Mouse (Mus musculus) heart, postnatal 36 days (tissue): ENCODE data around the gene Thbd. TPM values are rescaled to one million over a fixed set of nuclear protein-coding genes. Genes with fewer than 3 reads are reported as not detected.

Experiments
- DNase-seq, 2 experiments: peaks; one replicate each; pipeline ENCODE4 v3.0.0; 2021 to 2022
- intact Hi-C: fragments of 180-260 bp; cut with DNase I; formaldehyde crosslinking; loops from one replicate; pipeline ENCODE4 v1.15.1; 2025
- total RNA-seq, 2 experiments: library from RNA; stranded (reverse); gene quantifications; 2 replicates each; pipeline ENCODE4 v1.2.3; 2021

Thbd gene
- total RNA-seq, 2 experiments from 2014 or later, result 38.4 to 51.7 TPM

- peak; percentile 68 to 72 for DNase-seq
Measured at GRCm38 (mm10) chr2:148395131-148396051, 12.6 kb downstream of the Thbd start, which contains the start of gene Sstr4. TSS of gene Sstr4 (plus strand) at chr2:148395344.

GRCm38 (mm10) chr2:148393846-148394245 lies 14.1 kb downstream of the Thbd start:
- no peak for DNase-seq
- intact Hi-C loops, result loop anchor here (10.0 kb wide), 1 partner anchor 589 kb away; no protein-coding TSS in a partner anchor

More at GRCm38 (mm10) chr2:148395131-148396051, 12.6 kb downstream of the Thbd start, which contains the start of gene Sstr4:
- intact Hi-C loops, result loop anchor here (5.0 to 10.0 kb wide), 2 partner anchors 118 to 591 kb away; no protein-coding TSS in a partner anchor

DNA sequence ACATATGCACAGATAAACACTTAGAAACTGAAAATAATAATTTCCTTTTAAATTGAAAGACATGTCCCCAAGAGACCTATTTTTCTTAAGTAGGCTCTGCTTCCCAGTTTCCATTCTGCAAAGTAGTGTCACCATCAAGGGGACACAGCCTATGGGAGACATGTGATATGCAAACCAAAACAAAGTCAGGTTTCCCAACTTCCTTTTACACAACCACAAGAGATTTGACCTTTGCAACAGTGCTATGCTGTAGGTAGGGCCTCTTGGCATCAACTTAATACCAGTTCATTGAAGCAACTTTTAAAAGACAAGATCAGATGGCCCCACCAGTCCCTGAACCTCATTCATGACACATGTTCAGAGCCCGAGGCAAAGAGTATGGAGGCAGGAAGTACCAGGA lies 14.8 kb downstream of the Thbd start:
- no peak for DNase-seq
- intact Hi-C loops, result loop anchor here (10.0 kb wide), 1 partner anchor 588 kb away; no protein-coding TSS in a partner anchor

- intact Hi-C loops, result no loop called here
- no peak for DNase-seq
Measured at GRCm38 (mm10) chr2:148387652-148388581, 20.1 kb downstream of the Thbd start.

DNA sequence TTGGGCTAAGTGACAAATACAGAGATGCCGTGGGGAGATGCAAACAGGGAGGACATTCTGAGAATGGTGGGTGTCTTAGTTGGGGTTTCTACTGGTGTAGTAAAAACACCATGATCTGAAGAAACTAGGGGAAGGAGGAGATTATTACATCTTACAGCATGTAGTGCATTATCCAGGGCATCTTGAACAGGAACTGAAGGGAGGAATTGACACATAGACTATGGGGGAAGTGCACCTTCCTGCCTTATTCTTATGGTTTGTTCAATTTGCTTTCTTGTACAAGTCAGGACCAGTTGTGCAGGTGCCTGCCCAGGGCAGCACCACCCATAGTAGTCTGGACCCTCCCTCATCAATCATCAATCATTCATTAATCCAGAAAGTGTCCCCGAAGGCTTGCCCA lies 21.1 kb downstream of the Thbd start:
- no peak for DNase-seq
- intact Hi-C loops, result no loop called here

- no peak for DNase-seq
- intact Hi-C loops, result no loop called here
Measured at GRCm38 (mm10) chr2:148386476-148386875, 21.5 kb downstream of the Thbd start.

DNA sequence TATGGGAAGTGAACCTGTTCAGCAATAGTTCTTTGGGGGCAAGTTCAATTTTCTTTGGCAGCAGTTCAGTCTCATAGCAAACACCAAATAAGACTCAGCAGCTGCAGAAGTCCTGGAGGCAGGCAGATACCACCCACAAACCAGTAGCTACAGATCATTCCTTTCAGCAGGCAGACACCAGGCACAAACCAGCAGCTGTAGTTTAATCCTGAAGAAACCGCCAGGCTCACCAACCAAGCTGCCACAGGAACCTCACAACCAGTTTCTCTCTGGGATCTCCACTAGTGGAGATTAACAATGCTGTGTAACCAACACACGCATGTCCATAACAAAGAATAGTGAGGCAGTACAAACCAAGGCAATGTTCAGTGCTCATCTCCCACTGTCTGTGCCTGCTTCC lies 26.9 kb downstream of the Thbd start:
- no peak for DNase-seq
- intact Hi-C loops, result no loop called here

GRCm38 (mm10) chr2:148379899-148380413 lies 28.0 kb downstream of the Thbd start:
- no peak for DNase-seq
- intact Hi-C loops, result no loop called here

DNA sequence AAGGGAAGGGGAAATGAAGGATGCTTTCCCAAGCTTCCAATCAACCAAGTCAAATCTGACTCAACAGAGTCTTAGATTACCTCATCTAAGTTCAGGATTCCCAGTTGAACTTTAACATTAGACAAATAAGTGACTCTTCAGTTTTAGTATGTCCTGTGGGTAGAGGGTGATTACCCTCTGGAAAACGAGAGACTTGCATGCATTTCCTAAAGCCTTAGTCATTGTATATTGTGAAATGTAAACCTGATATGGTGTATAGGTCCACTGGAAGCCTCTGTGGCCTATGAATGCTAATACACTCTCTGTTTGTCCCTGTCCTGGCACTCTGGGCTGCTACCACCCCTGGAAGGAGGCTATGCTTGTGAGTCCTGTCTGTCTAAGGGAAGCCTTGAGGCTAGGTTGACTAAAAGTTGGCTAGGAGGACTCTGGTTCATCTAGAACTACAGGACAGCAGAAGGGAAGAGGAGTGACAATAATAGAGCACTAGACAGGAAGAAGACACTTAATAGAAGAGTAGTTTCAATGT lies 29.1 kb downstream of the Thbd start:
- intact Hi-C loops, result no loop called here

GRCm38 (mm10) chr2:148375326-148376150 lies 32.5 kb downstream of the Thbd start:
- intact Hi-C loops, result loop anchor here (1.0 kb wide), 1 partner anchor 205 kb away; no protein-coding TSS in a partner anchor
- peak; percentile 44 to 73 for DNase-seq

More for the DNA sequence above, 29.1 kb downstream of the Thbd start:
- no peak for DNase-seq

GRCm38 (mm10) chr2:148373602-148374071 lies 34.4 kb downstream of the Thbd start:
- intact Hi-C loops, result no loop called here
- DNase-seq, result no peak

- no peak for DNase-seq
- intact Hi-C loops, result no loop called here
Measured at GRCm38 (mm10) chr2:148371743-148372630, 36.0 kb downstream of the Thbd start.

GRCm38 (mm10) chr2:148365227-148365626 lies 42.8 kb downstream of the Thbd start:
- intact Hi-C loops, result no loop called here

DNA sequence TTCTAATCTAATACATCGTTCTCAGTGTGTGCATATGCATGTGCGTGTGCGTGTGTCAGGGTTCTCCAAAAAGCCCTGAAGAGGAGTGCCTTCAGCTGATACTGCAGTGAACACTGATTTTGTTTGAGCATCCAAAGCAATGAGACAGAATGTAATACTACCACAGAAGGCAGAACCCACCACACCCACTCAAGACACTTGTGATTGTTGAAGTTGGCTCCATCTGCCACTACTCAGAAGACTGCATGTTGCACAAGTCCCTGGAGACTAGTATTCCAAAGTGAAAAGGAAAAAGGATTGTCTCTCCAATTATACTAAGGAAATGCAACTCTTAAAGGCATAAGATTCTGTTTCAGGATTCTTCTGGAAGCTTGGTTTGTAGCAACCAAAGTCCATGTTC lies 43.5 kb downstream of the Thbd start:
- no peak for DNase-seq
- intact Hi-C loops, result no loop called here

More at GRCm38 (mm10) chr2:148365227-148365626, 42.8 kb downstream of the Thbd start:
- no peak for DNase-seq

- intact Hi-C loops, result no loop called here
- DNase-seq, result no peak
Measured at GRCm38 (mm10) chr2:148357145-148357544, 50.8 kb downstream of the Thbd start.
